Mouse (Mus musculus) layer of hippocampus, adult 11-12 months (tissue): ENCODE data around the gene Tsr1.
A peak's percentile ranks its signal among the peaks of the same experiment; 100 is the strongest.

Experiments used
- DNase-seq: peaks from one replicate; pipeline ENCODE4 v3.0.0; 2022; ENCODE audit warnings: low spot score

The Tsr1 gene

GRCm38 (mm10) chr11:74898517-74898827 lies 601 bp downstream of the Tsr1 start:
- DNase-seq = no peak

DNA sequence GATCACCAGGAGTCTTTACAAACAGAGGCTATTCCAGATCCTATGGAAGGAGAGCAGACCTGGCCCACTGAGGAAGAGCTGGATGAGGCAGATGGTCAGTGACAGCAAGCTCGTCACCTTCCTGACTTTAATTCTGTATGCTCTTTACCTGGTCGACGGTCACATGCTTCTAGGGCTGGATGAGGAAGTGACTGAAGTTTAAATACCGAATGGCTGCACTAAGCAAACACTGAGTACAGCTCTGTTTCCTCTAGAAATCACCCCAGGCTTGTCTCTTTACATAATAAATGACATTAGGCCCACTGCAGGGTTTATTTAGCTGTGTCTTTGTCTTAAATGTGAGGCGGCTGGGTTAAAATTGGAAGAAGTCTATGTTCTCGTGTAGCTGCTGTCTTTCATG lies 3.7 kb downstream of the Tsr1 start:
- DNase-seq = no peak

DNA sequence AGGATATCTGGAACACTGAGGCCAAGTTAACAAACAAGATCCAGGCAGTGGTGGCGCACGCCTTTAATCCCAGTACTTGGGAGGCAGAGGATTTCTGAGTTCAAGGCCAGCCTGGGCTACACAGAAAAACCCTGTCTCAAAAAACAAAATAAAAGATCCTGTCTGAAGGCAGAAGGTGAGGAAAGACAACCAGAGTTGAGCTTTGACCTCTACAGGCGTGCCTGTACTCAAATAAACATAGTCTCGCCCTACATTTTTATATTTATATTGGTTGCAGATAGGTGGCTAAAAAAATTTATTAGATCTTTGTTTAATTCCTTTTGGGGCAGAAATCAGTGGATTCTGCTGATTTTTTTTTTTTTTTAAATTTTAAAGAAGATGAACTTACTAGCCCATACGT lies 4.5 kb downstream of the Tsr1 start:
- no peak for DNase-seq

DNA sequence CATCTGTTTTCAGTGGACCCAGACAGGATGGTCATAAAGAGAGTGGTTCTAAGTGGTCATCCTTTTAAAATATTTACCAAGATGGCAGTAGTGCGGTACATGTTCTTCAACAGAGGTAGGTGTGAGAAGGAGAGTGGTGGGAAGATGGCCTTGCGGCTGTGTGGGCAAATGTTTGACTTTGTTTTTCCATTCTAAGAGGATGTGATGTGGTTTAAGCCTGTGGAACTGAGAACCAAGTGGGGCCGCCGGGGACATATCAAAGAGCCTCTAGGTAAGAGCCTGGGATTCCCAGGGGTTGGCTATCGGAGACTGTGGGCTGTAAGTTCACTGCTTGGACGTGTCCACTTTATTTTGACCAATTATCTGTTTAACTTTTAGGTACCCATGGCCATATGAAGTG lies 10.0 kb downstream of the Tsr1 start:
- no peak for DNase-seq

- DNase-seq = no peak
Observed at GRCm38 (mm10) chr11:74908618-74909399, 10.9 kb downstream of the Tsr1 start.

- DNase-seq = no peak
Observed at GRCm38 (mm10) chr11:74909978-74910377, 12.1 kb downstream of the Tsr1 start.

DNA sequence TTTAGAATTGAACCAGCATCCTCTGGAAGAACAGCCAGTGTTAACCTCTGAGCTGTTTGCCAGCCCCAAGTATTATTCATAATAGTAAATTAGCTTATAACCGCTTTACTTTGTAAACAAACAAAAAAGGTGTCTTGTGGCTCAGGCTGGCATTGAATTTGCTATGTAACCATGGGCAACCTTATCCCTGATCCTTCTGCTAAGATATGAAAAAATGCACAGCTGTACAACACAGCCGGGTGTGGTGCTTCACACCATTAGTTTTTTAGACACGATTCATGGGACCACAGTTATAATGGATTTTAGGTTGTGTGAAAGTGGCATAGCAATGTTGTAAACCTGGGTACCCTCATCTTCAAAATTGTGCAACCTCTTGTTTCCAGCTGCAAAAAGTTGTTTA lies 14.6 kb downstream of the Tsr1 start:
- no peak for DNase-seq

- no peak for DNase-seq
Observed at GRCm38 (mm10) chr11:74919249-74919648, 21.4 kb downstream of the Tsr1 start.

- no peak for DNase-seq
Observed at GRCm38 (mm10) chr11:74924149-74924548, 26.3 kb downstream of the Tsr1 start.

DNA sequence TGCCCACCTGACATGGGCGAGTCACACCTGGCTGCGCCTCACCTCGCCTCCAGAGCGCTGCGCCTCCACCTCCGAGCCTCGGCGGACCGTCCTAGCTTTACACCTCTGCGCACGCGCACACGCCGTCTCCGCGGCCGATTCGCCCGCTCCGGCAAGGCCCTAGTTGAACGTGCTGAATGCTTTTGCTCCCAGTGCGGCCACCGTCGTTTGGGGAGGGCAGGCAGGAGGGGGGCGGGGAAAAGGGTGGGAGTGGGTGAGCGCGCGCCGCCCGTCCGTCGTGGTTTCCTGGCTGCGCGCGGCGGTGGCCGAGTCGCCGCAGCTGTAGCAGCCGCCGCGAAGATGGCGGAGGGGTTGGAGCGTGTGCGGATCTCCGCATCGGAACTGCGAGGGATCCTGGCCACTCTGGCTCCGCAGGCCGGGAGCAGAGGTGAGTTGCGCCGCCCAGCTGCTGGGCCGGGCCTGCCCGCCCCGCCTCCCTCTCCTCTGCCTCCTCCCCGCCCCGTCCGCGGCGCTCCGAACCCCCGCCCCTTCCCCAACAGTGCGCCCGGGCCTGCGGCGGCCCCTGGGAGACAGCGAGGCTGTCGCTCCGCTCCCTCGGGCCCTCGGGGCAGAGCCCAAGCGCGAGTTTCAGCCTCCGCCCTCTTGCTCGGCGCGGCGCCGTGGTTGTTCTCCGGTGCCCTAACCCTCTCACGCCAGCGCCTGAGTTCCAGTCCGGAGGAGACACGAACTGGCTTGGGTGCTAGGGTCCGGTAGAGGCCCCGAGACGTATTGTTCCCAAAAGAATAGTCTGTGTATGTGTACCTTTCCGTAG lies 27.9 kb downstream of the Tsr1 start, which contains the start of the genes Smg6 and Srr:
Gene Smg6 (plus strand): TSS at position 247 of the 811 bp plus-strand sequence.
Gene Srr (minus strand): TSS at position 372 of the 811 bp plus-strand sequence.
- DNase-seq = peak; percentile 91

DNA sequence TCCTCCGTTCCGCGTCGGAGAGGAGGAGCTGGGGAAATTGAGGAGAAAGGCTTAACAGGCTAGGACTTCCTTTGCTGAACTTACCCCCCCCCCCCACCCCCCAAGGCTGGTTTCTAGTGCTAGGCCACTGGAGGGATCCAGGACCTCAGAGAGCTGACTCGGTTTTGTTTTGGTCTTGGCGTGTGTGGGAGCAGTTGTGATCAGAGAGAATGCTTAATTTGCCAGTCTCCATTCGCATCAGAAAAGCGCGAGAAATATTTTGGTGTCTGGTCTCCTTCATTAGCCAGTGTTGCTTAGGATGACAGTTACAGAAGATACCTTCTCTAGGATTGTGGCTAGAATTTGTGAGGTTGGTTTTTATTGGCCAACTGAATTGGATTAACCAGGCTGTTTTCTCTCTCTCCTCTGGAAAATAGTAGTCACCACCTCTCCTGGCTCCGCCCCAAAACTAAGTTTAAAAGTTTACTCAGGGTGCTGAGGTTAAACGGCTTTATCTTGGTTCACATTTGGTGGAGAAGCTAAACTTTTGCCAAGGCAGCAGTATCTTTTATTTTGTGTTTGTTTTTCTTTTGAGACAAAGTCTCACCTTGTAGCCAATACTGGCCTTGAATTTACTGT lies 28.6 kb downstream of the Tsr1 start:
- DNase-seq = no peak

- no peak for DNase-seq
Observed at GRCm38 (mm10) chr11:74927236-74927725, 29.4 kb downstream of the Tsr1 start.

- no peak for DNase-seq
Observed at GRCm38 (mm10) chr11:74929111-74929510, 31.2 kb downstream of the Tsr1 start.

DNA sequence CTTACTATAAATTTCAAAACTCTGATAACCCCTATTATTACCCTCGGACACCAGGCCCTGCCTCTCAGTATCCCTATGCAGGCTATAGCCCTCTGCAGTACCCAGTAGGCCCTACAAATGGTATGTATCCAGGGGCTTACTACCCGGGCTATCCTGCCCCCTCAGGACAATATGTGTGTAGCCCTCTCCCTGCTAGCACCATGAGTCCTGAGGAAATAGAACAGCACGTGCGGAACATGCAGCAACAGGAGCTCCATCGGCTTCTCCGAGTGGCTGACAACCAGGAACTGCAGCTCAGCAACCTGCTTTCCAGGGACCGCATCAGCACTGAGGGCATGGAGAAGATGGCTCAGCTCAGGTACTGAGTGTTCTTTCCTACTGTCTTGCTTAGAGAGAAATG lies 32.5 kb downstream of the Tsr1 start:
- DNase-seq = no peak

- DNase-seq = peak; percentile 29
Observed at GRCm38 (mm10) chr11:74946348-74946747, 48.5 kb downstream of the Tsr1 start.

GRCm38 (mm10) chr11:74954901-74955300 lies 57.0 kb downstream of the Tsr1 start:
- DNase-seq = no peak

GRCm38 (mm10) chr11:74956006-74956405 lies 58.1 kb downstream of the Tsr1 start:
- no peak for DNase-seq

DNA sequence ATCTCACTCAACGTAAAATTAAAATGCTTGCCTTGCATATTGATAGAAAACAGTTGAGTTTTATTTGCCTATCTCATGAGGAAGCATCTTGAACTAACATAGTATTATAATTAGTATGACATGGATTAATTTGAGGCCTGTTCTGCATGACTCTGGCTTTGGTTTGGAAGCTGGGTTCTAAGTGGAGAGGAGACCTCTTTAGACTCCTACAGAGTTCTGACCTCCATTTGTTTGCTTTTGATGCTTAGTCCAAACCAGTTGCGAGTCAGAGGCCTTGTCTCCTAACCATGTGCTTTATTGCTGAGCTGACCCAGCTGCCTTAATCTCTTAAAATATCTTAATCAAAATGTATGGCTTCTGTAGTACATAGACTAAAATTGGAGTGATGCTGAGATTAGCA lies 59.7 kb downstream of the Tsr1 start:
- no peak for DNase-seq
